Mouse (Mus musculus) embryonic fibroblast, embryonic 13.5 days (primary cell): ENCODE data around the gene Wfdc12. TPM values are rescaled to one million over a fixed set of nuclear protein-coding genes. Genes with fewer than 3 reads are reported as not detected.
A peak's percentile ranks its signal among the peaks of the same experiment; 100 is the strongest.

Source experiments
- H3K27ac ChIP-seq: 2 replicates; pipeline ENCODE4 v1.5.1; 2012; ENCODE audit warnings: low read length, control low read depth, inconsistent platforms; ENCODE audit not compliant: insufficient read depth
- H3K4me1 ChIP-seq: 2 replicates; pipeline ENCODE4 v1.6.1; 2011; ENCODE audit warnings: low read length; ENCODE audit not compliant: control insufficient read depth, insufficient read depth
- H3K4me3 ChIP-seq: 2 replicates; pipeline ENCODE4 v1.5.1; 2011; ENCODE audit warnings: mild to moderate bottlenecking, control low read depth, low read length; ENCODE audit not compliant: insufficient read depth
- CTCF ChIP-seq: IDR thresholded peaks from 2 replicates; pipeline ENCODE4 v1.5.1; 2011; ENCODE audit warnings: mild to moderate bottlenecking, control low read depth, low read length, moderate library complexity, borderline replicate concordance; ENCODE audit not compliant: insufficient read depth
- POLR2A ChIP-seq: IDR thresholded peaks from 2 replicates; pipeline ENCODE4 v1.6.1; 2011; ENCODE audit warnings: low read depth, mild to moderate bottlenecking, control low read depth, low read length, moderate library complexity
- polyA plus RNA-seq: library from polyadenylated mRNA; stranded (reverse); fragments of >200 nt; gene quantifications from 2 replicates; pipeline ENCODE4 v1.2.4, GENCODE M21; 2011; ENCODE audit warnings: low read depth; ENCODE audit not compliant: missing spikeins, insufficient read length

The Wfdc12 gene
- polyA plus RNA-seq, 1 experiment = not detected

- Histone ChIP-seq H3K4me1 (no peaks in the 10 kb centered on the region; the same call in 1 of the 2 replicates), H3K27ac (no peak overlapping the region), H3K4me3 (no peak overlapping the region)
- TF ChIP-seq POLR2A = no peak
- TF ChIP-seq CTCF = 0 out of 2 replicates have a peak, but pooled peaks have one; percentile 13
Observed at GRCm38 (mm10) chr2:164180124-164180523, 10.3 kb downstream of the Wfdc12 start.

- H3K4me3 ChIP-seq = no peak overlapping the region
- peaks cover 5% of the 10 kb centered on the region for H3K4me1 ChIP-seq
- TF ChIP-seq CTCF (no peak), POLR2A (no peak)
Observed at GRCm38 (mm10) chr2:164177831-164178230, 12.6 kb downstream of the Wfdc12 start.

GRCm38 (mm10) chr2:164175850-164176249, 14.6 kb downstream of the Wfdc12 start:
- no peak overlapping the region for H3K4me3 ChIP-seq
- no peak overlapping the region for H3K27ac ChIP-seq
- no peak for TF ChIP-seq POLR2A
- no peak for TF ChIP-seq CTCF
- peaks cover 5% of the 10 kb centered on the region for H3K4me1 ChIP-seq

More at GRCm38 (mm10) chr2:164177831-164178230, 12.6 kb downstream of the Wfdc12 start:
- H3K27ac ChIP-seq = no peak overlapping the region

- no peak for TF ChIP-seq CTCF
- TF ChIP-seq POLR2A = no peak
- Histone ChIP-seq H3K4me1 (peaks cover 5% of the 10 kb centered on the region), H3K27ac (peak overlapping the region; percentile 60), H3K4me3 (no peak overlapping the region)
Observed at GRCm38 (mm10) chr2:164174649-164175395, 15.6 kb downstream of the Wfdc12 start.

- no peak for TF ChIP-seq POLR2A
- no peak for TF ChIP-seq CTCF
- H3K4me3 ChIP-seq = no peak overlapping the region
- peaks cover 5% of the 10 kb centered on the region for H3K4me1 ChIP-seq
- no peak overlapping the region for H3K27ac ChIP-seq
Observed at GRCm38 (mm10) chr2:164173394-164173793, 17.0 kb downstream of the Wfdc12 start.

GRCm38 (mm10) chr2:164170902-164171301, 19.5 kb downstream of the Wfdc12 start, which contains the start of gene Kcns1:
TSS of gene Kcns1 (minus strand) at chr2:164171113.
- Histone ChIP-seq H3K27ac (no peak within 1 kb of the TSS), H3K4me1 (peaks cover 5% of the 10 kb centered on the region), H3K4me3 (peak within 1 kb of the TSS; percentile 12; the same call in 1 of the 2 replicates)
- TF ChIP-seq CTCF (no peak), POLR2A (no peak)

GRCm38 (mm10) chr2:164170326-164170725, 20.1 kb downstream of the Wfdc12 start:
- Histone ChIP-seq H3K4me3 (no peak overlapping the region), H3K27ac (no peak overlapping the region)
- TF ChIP-seq POLR2A (no peak), CTCF (no peak)

GRCm38 (mm10) chr2:164168571-164168946, 21.8 kb downstream of the Wfdc12 start:
- H3K27ac ChIP-seq = no peak overlapping the region
- no peak for TF ChIP-seq CTCF
- no peak for TF ChIP-seq POLR2A
- no peak overlapping the region for H3K4me3 ChIP-seq

More at GRCm38 (mm10) chr2:164170326-164170725, 20.1 kb downstream of the Wfdc12 start:
- H3K4me1 ChIP-seq = peaks cover 5% of the 10 kb centered on the region

GRCm38 (mm10) chr2:164167752-164168570, 22.4 kb downstream of the Wfdc12 start:
- Histone ChIP-seq H3K4me3 (no peak overlapping the region), H3K4me1 (no peaks in the 10 kb centered on the region), H3K27ac (no peak overlapping the region)
- TF ChIP-seq CTCF = no peak
- no peak for TF ChIP-seq POLR2A

More at GRCm38 (mm10) chr2:164168571-164168946, 21.8 kb downstream of the Wfdc12 start:
- H3K4me1 ChIP-seq = no peaks in the 10 kb centered on the region
